Mouse (Mus musculus) hindbrain, embryonic 16.5 days (tissue): ENCODE data around the gene Zfp277. TPM values are rescaled to one million over a fixed set of nuclear protein-coding genes. Genes with fewer than 3 reads are reported as not detected.

ENCODE experiments used
- ATAC-seq: fragments of 200-750 bp; cut with Nextera tagmentation; 2 replicates; pipeline ENCODE4 v1.8.0; 2017; ENCODE audit warnings: moderate TSS enrichment, moderate library complexity
- H3K27ac ChIP-seq: fragments of 300-500 bp; sonication (generic); 2 replicates; pipeline ENCODE4 v1.5.1; 2014; ENCODE audit warnings: low read depth, mild to moderate bottlenecking, control low read depth, low read length, moderate library complexity
- H3K27me3 ChIP-seq: fragments of 300-500 bp; sonication (generic); replicated peaks from 2 replicates; pipeline ENCODE4 v1.6.1; 2014; ENCODE audit warnings: low read length; ENCODE audit not compliant: control insufficient read depth, insufficient read depth
- H3K36me3 ChIP-seq: fragments of 300-500 bp; sonication (generic); 2 replicates; pipeline ENCODE4 v1.6.1; 2014; ENCODE audit warnings: mild to moderate bottlenecking, low read length, moderate library complexity, mixed read lengths; ENCODE audit not compliant: control insufficient read depth, insufficient read depth
- H3K4me1 ChIP-seq: fragments of 300-500 bp; sonication (generic); 2 replicates; pipeline ENCODE4 v1.6.1; 2014; ENCODE audit warnings: low read depth, low read length; ENCODE audit not compliant: control insufficient read depth, insufficient read depth
- H3K4me2 ChIP-seq: fragments of 300-500 bp; sonication (generic); 2 replicates; pipeline ENCODE4 v1.6.1; 2014; ENCODE audit warnings: mild to moderate bottlenecking, low read length, control low read depth, moderate library complexity
- H3K4me3 ChIP-seq: fragments of 300-500 bp; sonication (generic); 2 replicates; pipeline ENCODE4 v1.5.1; 2014; ENCODE audit warnings: mild to moderate bottlenecking, low read length, control low read depth, moderate library complexity
- H3K9ac ChIP-seq: fragments of 300-500 bp; sonication (generic); 2 replicates; pipeline ENCODE4 v1.6.1; 2014; ENCODE audit warnings: low read depth, mild to moderate bottlenecking, control low read depth, low read length, moderate library complexity
- H3K9me3 ChIP-seq: fragments of 300-500 bp; sonication (generic); 2 replicates; pipeline ENCODE4 v1.6.1; 2014; ENCODE audit warnings: mild to moderate bottlenecking, low read length, moderate library complexity; ENCODE audit not compliant: control insufficient read depth
- WGBS: fragments of 180-500 bp; shearing (Covaris S2); extraction: QIAGEN DNeasy Blood & Tissue Kit; methylation state at CpG from one replicate; pipeline ENCODE4 v1.1.7; 2014; 5-methylcytosine and 5-hydroxymethylcytosine counted together
- polyA plus RNA-seq: library from polyadenylated mRNA; unstranded; fragments of >200 nt; fragmentation: Nextera tagmentation; extraction: Ambion mirVana; gene quantifications from 2 replicates; pipeline ENCODE4 v1.2.1, GENCODE M21; 2015

Zfp277 gene
- 30.9 and 33.0 TPM in 2 replicates for polyA plus RNA-seq

- H3K27ac ChIP-seq: peak within 1 kb of the TSS; percentile 91
- no peaks in the 10 kb centered on the region for H3K9me3 ChIP-seq
- H3K4me3 ChIP-seq: peak within 1 kb of the TSS; percentile 87
- H3K4me2 ChIP-seq: peak within 1 kb of the TSS; percentile 95
- no peaks in the 10 kb centered on the region for H3K36me3 ChIP-seq
- peak; percentile 98 for ATAC-seq
- H3K4me1 ChIP-seq: peaks cover 10% of the 10 kb centered on the region
- under 1% methylated on average over 78 of the region's 80 CpGs for WGBS
- H3K27me3 ChIP-seq: no peaks in the 10 kb centered on the region
- peak within 1 kb of the TSS; percentile 82 for H3K9ac ChIP-seq
Measured at GRCm38 (mm10) chr12:40445648-40446449, at the start of gene Zfp277, which contains the start of gene Dock4. Zfp277 (minus strand) TSS chr12:40445902. Dock4 (plus strand) TSS chr12:40445952.

DNA sequence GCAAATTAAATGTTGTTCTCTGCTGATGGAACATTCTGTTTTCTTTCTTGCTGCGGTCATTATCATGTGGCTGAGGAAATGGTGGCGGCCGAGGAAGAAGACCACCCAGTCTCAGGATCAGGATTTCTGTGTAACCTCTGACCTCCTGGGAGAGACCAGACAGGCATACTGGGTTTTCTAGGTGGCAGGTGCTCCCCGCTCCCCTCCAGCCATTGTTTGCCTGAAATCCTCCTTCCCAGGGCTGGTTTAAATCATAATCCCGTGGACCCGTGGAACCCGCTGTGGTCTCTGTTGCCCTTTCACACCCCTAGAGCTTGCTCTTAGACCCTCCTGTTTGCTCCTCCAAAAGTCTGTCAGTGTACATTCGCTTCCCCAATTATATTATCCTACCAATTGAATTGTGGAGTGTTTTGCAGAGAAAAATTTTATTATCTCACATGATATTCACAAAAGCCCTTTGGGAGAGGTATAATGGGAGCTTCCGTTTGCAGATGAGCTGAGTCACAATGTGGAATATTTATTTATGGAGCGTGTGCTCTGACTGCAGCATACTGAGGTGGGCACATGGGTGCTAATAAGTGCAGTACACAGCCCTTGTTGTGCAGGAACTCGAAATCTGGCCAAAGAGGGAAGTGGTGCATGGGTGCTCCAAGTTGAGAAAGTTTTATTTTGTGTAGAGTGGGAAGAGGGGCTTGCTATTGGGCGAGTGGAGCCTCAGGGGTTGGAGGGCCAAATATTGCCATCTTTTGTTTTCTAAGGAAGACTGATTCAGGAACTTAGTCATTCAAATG lies 40.5 kb upstream of the Zfp277 start:
- Histone ChIP-seq H3K4me2 (no peak overlapping the region), H3K27ac (no peak overlapping the region), H3K4me1 (peaks cover 19% of the 10 kb centered on the region), H3K9me3 (no peaks in the 10 kb centered on the region), H3K27me3 (no peaks in the 10 kb centered on the region), H3K36me3 (no peaks in the 10 kb centered on the region), H3K9ac (no peak overlapping the region), H3K4me3 (no peak overlapping the region)
- ATAC-seq: no peak
- 66% methylated on average over 12 of the region's 12 CpGs for WGBS

GRCm38 (mm10) chr12:40485210-40485609 lies 39.5 kb upstream of the Zfp277 start:
- Histone ChIP-seq H3K4me1 (peaks cover 19% of the 10 kb centered on the region), H3K9ac (no peak overlapping the region), H3K36me3 (no peaks in the 10 kb centered on the region), H3K4me2 (no peak overlapping the region), H3K27me3 (no peaks in the 10 kb centered on the region), H3K27ac (no peak overlapping the region), H3K9me3 (no peaks in the 10 kb centered on the region), H3K4me3 (no peak overlapping the region)
- 100% methylated on average over 1 of the region's 1 CpGs for WGBS
- ATAC-seq: no peak

GRCm38 (mm10) chr12:40484224-40484623 lies 38.5 kb upstream of the Zfp277 start:
- Histone ChIP-seq H3K27me3 (no peaks in the 10 kb centered on the region), H3K36me3 (no peaks in the 10 kb centered on the region), H3K9me3 (no peaks in the 10 kb centered on the region), H3K9ac (no peak overlapping the region), H3K4me1 (peaks cover 19% of the 10 kb centered on the region), H3K4me2 (no peak overlapping the region), H3K4me3 (no peak overlapping the region), H3K27ac (peak overlapping the region; percentile 34; the same call in 1 of the 2 replicates)
- WGBS: 19% methylated on average over 3 of the region's 3 CpGs
- ATAC-seq: peak; percentile 74

DNA sequence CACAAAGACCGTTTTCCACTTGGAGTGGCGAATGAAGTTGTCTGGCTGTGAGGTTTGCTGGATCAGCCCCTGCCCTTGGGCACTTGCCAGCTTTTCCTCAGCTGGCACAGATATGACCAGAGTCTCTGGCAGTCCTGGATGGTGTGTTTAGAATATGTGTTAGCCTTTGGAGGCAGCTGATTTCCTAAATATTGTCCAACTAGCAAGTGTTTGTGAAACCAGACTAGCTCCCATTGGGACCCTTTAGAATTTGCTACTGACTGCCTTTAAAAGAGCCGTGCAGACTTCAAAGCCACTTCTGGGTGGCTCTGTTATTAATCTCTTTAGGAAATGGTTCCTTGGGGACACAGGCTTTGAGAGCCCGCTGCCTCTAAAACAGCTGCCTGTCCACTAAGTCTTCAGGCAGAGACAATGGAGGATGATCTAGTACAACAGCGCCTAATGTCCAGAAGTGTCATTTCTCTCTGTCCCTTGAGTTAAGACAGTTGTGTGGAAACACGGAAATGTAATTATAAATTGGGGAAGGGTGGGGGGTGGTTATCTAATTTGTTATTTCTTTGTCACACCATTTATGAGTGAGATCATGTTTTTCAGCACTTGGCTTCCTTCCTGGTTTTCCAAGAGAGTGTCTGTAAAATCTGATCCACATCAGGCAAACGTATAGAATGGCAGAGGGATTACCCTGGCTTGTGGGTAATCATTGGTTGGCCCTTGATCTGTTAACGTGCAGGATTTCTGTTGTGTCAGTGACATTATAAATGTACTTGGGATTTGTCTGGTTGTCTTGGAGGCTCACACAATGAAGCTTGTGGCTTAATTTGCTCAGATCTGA lies 32.1 kb upstream of the Zfp277 start:
- H3K9ac ChIP-seq: no peak overlapping the region
- 15% methylated on average over 8 of the region's 8 CpGs for WGBS
- no peak overlapping the region for H3K4me3 ChIP-seq
- no peak overlapping the region for H3K4me2 ChIP-seq
- H3K4me1 ChIP-seq: peaks cover 17% of the 10 kb centered on the region
- H3K27ac ChIP-seq: peak overlapping the region; percentile 8
- peak; percentile 80 for ATAC-seq
- no peaks in the 10 kb centered on the region for H3K36me3 ChIP-seq
- H3K9me3 ChIP-seq: no peaks in the 10 kb centered on the region
- H3K27me3 ChIP-seq: no peaks in the 10 kb centered on the region

DNA sequence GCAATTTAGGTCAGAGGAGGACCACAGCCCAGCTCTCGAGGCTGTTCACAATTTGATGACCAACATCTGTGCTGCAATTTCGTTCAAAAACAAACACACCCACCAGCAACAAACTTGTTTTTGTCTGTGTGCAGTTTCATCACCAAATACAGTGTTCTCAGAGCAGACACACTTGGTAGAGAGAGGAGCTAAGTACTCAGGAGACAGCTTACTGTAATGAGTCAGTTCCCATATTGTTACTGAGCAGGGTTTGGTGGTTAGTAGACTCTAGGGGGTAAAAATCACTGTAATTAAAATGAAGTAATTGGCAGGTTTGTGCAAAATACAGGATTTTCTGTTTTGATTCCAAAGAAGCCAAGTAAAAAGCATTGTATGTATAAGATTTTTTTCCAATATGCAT lies 28.0 kb upstream of the Zfp277 start:
- no peak overlapping the region for H3K4me2 ChIP-seq
- H3K27me3 ChIP-seq: no peaks in the 10 kb centered on the region
- H3K4me1 ChIP-seq: peaks cover 17% of the 10 kb centered on the region
- no peaks in the 10 kb centered on the region for H3K36me3 ChIP-seq
- H3K9ac ChIP-seq: no peak overlapping the region
- WGBS: 59% methylated on average over 2 of the region's 2 CpGs
- H3K27ac ChIP-seq: no peak overlapping the region
- no peak overlapping the region for H3K4me3 ChIP-seq
- H3K9me3 ChIP-seq: no peaks in the 10 kb centered on the region
- no peak for ATAC-seq

DNA sequence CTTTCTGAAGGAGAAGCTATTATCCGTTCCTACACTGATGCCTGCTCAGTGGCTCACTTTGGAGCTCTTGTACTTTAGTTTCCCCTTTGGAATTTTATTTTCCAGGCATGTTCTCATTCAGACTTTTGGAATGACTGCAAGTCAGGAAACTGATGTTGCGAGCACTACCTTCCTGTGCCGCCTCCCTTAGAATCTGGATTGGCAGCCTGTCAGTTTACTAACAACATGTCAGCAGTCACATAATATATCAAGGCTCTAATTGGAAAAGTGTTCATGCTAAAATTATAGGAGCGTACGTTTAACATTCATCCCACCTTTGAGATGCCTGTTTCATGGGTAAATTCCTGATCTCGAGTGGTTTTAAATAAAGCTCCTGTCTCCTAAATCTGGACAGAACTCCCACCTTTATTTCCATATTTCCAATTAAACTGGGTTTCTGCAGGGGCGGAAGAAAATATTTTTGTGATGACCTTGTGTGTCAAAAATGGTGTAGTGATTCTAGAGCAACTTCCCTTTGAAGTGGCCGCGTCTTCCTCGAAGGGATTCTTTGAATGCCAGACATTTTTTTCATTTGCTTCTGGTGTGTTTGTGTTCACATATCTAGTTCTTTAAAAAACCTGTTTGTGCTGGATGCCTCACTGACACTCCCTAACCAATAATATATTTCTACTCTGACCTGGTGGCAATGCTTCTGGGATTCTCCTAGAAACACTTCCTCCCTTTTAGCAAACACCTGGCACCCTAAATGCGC lies 26.1 kb upstream of the Zfp277 start:
- H3K27me3 ChIP-seq: no peaks in the 10 kb centered on the region
- 73% methylated on average over 11 of the region's 11 CpGs for WGBS
- H3K9ac ChIP-seq: no peak overlapping the region
- H3K36me3 ChIP-seq: no peaks in the 10 kb centered on the region
- peak overlapping the region; percentile 25 for H3K4me2 ChIP-seq
- no peak overlapping the region for H3K4me3 ChIP-seq
- H3K4me1 ChIP-seq: peaks cover 6% of the 10 kb centered on the region
- H3K27ac ChIP-seq: no peak overlapping the region
- ATAC-seq: no peak
- H3K9me3 ChIP-seq: no peaks in the 10 kb centered on the region

DNA sequence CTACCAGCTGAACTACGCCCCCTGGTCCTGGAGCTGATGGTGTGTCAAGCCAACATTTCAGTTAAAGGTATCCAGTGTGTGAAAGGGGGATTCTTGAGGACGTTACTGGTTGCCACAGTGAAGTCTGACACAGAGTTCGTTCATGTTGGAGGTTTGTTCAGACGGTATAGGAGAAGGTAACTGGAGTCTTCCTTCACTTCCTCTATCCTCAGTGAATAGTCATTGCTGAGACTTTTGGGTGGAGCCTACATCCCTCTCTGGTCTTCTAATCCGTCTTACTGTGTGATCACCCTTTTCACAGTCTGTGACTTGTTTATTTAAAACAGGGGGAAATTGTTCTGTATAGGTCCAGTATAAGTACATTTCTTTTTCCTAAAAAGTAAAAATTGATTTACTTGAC lies 23.3 kb upstream of the Zfp277 start:
- Histone ChIP-seq H3K27me3 (no peaks in the 10 kb centered on the region), H3K27ac (no peak overlapping the region), H3K4me3 (no peak overlapping the region), H3K36me3 (no peaks in the 10 kb centered on the region), H3K4me1 (peaks cover 12% of the 10 kb centered on the region), H3K9me3 (no peaks in the 10 kb centered on the region), H3K9ac (no peak overlapping the region), H3K4me2 (no peak overlapping the region)
- 80% methylated on average over 5 of the region's 5 CpGs for WGBS
- no peak for ATAC-seq
